Comparison of ENCODE assay signal across 8 mouse cellular contexts in genomic region chr13:28417431-28417928, GRCm38 (mm10).
DNase-seq lines count a peak whose midpoint lies in the region; ATAC-seq and TF ChIP-seq lines count a peak whose summit lies in the region.

No protein-coding gene starts in this region.

- H3K9ac ChIP-seq in kidney, embryonic 15.5 days: peak overlapping the region; percentile 21; the same call in 1 of the 2 replicates
- H3K9ac ChIP-seq in limb, embryonic 14.5 days (ENCODE audit: low read depth, low read length, severe bottlenecking): peak overlapping the region; percentile 31; the same call in 1 of the 2 replicates
- H3K9ac ChIP-seq in midbrain, embryonic 16.5 days (ENCODE audit: low read depth, low read length): peak overlapping the region; percentile 80

- peak; percentile 16; the same call in 1 of the 2 replicates for TF ChIP-seq POLR2A in limb, embryonic 14.5 days (IDR thresholded peaks at IDR 0.05; ENCODE audit: borderline replicate concordance, extremely low read depth, insufficient read depth, insufficient read length)
- TF ChIP-seq POLR2A in thymus, adult 2 months (IDR thresholded peaks at IDR 0.05; ENCODE audit: control insufficient read depth, extremely low read depth, insufficient read depth, low read length, poor library complexity): no peak

- peak overlapping the region; percentile 35 for H3K4me3 ChIP-seq in kidney, embryonic 15.5 days (replicated peaks)
- H3K4me3 ChIP-seq in limb, embryonic 14.5 days (replicated peaks; ENCODE audit: low read length): peak overlapping the region; percentile 23
- peak overlapping the region; percentile 41 for H3K4me3 ChIP-seq in midbrain, embryonic 16.5 days (ENCODE audit: low read depth, low read length)
- peak overlapping the region; percentile 54 for H3K4me3 ChIP-seq in thymus, adult 2 months (ENCODE audit: control insufficient read depth, insufficient read depth, low read length)

- TF ChIP-seq CTCF in thymus, adult 2 months (IDR thresholded peaks at IDR 0.05; ENCODE audit: borderline replicate concordance, control insufficient read depth, extremely low read depth, insufficient read depth, low read length, poor library complexity): no peak

- peaks cover 51% of the 10 kb centered on the region for H3K4me1 ChIP-seq in kidney, embryonic 15.5 days
- peaks cover 35% of the 10 kb centered on the region for H3K4me1 ChIP-seq in limb, embryonic 14.5 days (ENCODE audit: control insufficient read depth, insufficient read depth, low read length)
- peaks cover 51% of the 10 kb centered on the region for H3K4me1 ChIP-seq in midbrain, embryonic 16.5 days (ENCODE audit: control insufficient read depth, insufficient read depth, low read length)
- H3K4me1 ChIP-seq in thymus, adult 2 months (replicated peaks; ENCODE audit: control insufficient read depth, insufficient read depth, low read length): peaks cover 24% of the 10 kb centered on the region

- H3K27ac ChIP-seq in kidney, embryonic 15.5 days: peak overlapping the region; percentile 95
- peak overlapping the region; percentile 88 for H3K27ac ChIP-seq in limb, embryonic 14.5 days (replicated peaks; ENCODE audit: low read depth, low read length)
- peak overlapping the region; percentile 98 for H3K27ac ChIP-seq in midbrain, embryonic 16.5 days (ENCODE audit: low read length)
- peak overlapping the region; percentile 98 for H3K27ac ChIP-seq in thymus, adult 2 months (ENCODE audit: control insufficient read depth, insufficient read depth, low read length)

- DNase-seq in adrenal gland, adult 2 months: peak; percentile 53
- no peak for DNase-seq in adrenal gland, postnatal 4 days (ENCODE audit: low spot score in 2 of 2)
- DNase-seq in embryo, embryonic 10.5 days (ENCODE audit: low spot score): peak; percentile 66
- DNase-seq in heart, adult 8-10 months (ENCODE audit: low spot score): peak; percentile 56
- no peak for DNase-seq in limb, embryonic 14.5 days (ENCODE audit: low spot score)
- peak; percentile 65 for DNase-seq in thymus, adult 2 months

- peak; percentile 63 for ATAC-seq in kidney, embryonic 15.5 days (replicated peaks; ENCODE audit: low FRiP score)
- peak; percentile 21 for ATAC-seq in limb, embryonic 14.5 days (ENCODE audit: low FRiP score, low read depth)
- peak; percentile 54 for ATAC-seq in midbrain, embryonic 16.5 days

- WGBS in kidney, embryonic 15.5 days: 5% methylated on average over 7 of the region's 7 CpGs
- 5% methylated on average over 7 of the region's 7 CpGs for WGBS in limb, embryonic 14.5 days
- 1% methylated on average over 7 of the region's 7 CpGs for WGBS in midbrain, embryonic 16.5 days
- 2% methylated on average over 7 of the region's 7 CpGs for WGBS in thymus, adult 2 months

- H3K4me2 ChIP-seq in kidney, embryonic 15.5 days: peak overlapping the region; percentile 56
- peak overlapping the region; percentile 55 for H3K4me2 ChIP-seq in limb, embryonic 14.5 days (replicated peaks; ENCODE audit: low read depth, low read length, severe bottlenecking)
- H3K4me2 ChIP-seq in midbrain, embryonic 16.5 days (ENCODE audit: low read length): peak overlapping the region; percentile 63

- no peaks in the 10 kb centered on the region for H3K9me3 ChIP-seq in kidney, embryonic 15.5 days (replicated peaks)
- no peaks in the 10 kb centered on the region for H3K9me3 ChIP-seq in limb, embryonic 14.5 days (ENCODE audit: control insufficient read depth, low read length)
- no peaks in the 10 kb centered on the region for H3K9me3 ChIP-seq in midbrain, embryonic 16.5 days (replicated peaks; ENCODE audit: control insufficient read depth, low read length, poor library complexity, severe bottlenecking)

- H3K36me3 ChIP-seq in kidney, embryonic 15.5 days: no peaks in the 10 kb centered on the region
- H3K36me3 ChIP-seq in limb, embryonic 14.5 days (ENCODE audit: control insufficient read depth, insufficient read depth, low read length): no peaks in the 10 kb centered on the region
- H3K36me3 ChIP-seq in midbrain, embryonic 16.5 days (ENCODE audit: control insufficient read depth, insufficient read depth, low read length): no peaks in the 10 kb centered on the region
- no peaks in the 10 kb centered on the region for H3K36me3 ChIP-seq in thymus, adult 2 months (ENCODE audit: control insufficient read depth, insufficient read depth, low read length)

- H3K27me3 ChIP-seq in kidney, embryonic 15.5 days: no peaks in the 10 kb centered on the region
- no peaks in the 10 kb centered on the region for H3K27me3 ChIP-seq in limb, embryonic 14.5 days (ENCODE audit: control insufficient read depth, insufficient read depth, low read length)
- H3K27me3 ChIP-seq in midbrain, embryonic 16.5 days (ENCODE audit: control insufficient read depth, insufficient read depth, low read depth, low read length): no peaks in the 10 kb centered on the region
- H3K27me3 ChIP-seq in thymus, adult 2 months (ENCODE audit: control insufficient read depth, insufficient read depth, low read length): no peaks in the 10 kb centered on the region

Comparison
In these comparisons a context has a peak if more than half of its experiments do, and no peak if none do; other contexts are left out.
1. DNase-seq: peak in adrenal gland, adult 2 months (single experiment), embryo, embryonic 10.5 days (single experiment), heart, adult 8-10 months (single experiment) and thymus, adult 2 months (single experiment); none in adrenal gland, postnatal 4 days (0 of 2) and limb, embryonic 14.5 days (single experiment).
2. H3K9ac ChIP-seq: peak in every context shown above with its lines; median percentile 80 in midbrain, embryonic 16.5 days; 31 in limb, embryonic 14.5 days; 21 in kidney, embryonic 15.5 days.
3. Peak in every context shown above with its lines, with median percentiles within 50 percentile points of each other: ATAC-seq, H3K27ac ChIP-seq, H3K4me2 ChIP-seq and H3K4me3 ChIP-seq.